In genomic region chrX:154995750-154996149, GRCm38 (mm10) we compare ENCODE assay signal across 19 mouse cellular contexts. TPM values are rescaled to one million over a fixed set of nuclear protein-coding genes. Genes with fewer than 3 reads are reported as not detected.
"Had no signal": no experiment of that assay in that cellular context is flagged by ENCODE, and none has a peak within 500 bp of the region (broad histone marks: within the 10 kb centered on the region; RNA-seq: fewer than 3 reads in every experiment).

Magea8 (minus strand) TSS chrX:154995850.

RNA-seq across cellular contexts. Expression of gene Magea8, which starts in this region (rescaled TPM):
- polyA plus RNA-seq: cortical plate, adult 2 months; embryonic facial prominence, embryonic 10.5 days; embryonic facial prominence, embryonic 11.5 days; embryonic facial prominence, embryonic 12.5 days; embryonic facial prominence, embryonic 13.5 days; embryonic facial prominence, embryonic 14.5 days; embryonic facial prominence, embryonic 15.5 days; erythroblast, embryonic 14.5 days; forebrain, embryonic 10.5 days; forebrain, embryonic 11.5 days; forebrain, embryonic 12.5 days; forebrain, embryonic 13.5 days; forebrain, embryonic 14.5 days; forebrain, embryonic 15.5 days; forebrain, embryonic 16.5 days; forebrain, postnatal 0 days; frontal cortex, adult 2 months; gonadal fat pad, adult 2 months; heart, adult 2 months had no signal
